Mouse (Mus musculus): ENCODE data around the gene Boc. TPM values are rescaled to one million over a fixed set of nuclear protein-coding genes. Genes with fewer than 3 reads are reported as not detected.
A peak's percentile ranks its signal among the peaks of the same experiment; 100 is the strongest.

Boc gene
- 22.2 and 23.4 TPM in 2 replicates for polyA plus RNA-seq (2012; rRNA removed)

DNA sequence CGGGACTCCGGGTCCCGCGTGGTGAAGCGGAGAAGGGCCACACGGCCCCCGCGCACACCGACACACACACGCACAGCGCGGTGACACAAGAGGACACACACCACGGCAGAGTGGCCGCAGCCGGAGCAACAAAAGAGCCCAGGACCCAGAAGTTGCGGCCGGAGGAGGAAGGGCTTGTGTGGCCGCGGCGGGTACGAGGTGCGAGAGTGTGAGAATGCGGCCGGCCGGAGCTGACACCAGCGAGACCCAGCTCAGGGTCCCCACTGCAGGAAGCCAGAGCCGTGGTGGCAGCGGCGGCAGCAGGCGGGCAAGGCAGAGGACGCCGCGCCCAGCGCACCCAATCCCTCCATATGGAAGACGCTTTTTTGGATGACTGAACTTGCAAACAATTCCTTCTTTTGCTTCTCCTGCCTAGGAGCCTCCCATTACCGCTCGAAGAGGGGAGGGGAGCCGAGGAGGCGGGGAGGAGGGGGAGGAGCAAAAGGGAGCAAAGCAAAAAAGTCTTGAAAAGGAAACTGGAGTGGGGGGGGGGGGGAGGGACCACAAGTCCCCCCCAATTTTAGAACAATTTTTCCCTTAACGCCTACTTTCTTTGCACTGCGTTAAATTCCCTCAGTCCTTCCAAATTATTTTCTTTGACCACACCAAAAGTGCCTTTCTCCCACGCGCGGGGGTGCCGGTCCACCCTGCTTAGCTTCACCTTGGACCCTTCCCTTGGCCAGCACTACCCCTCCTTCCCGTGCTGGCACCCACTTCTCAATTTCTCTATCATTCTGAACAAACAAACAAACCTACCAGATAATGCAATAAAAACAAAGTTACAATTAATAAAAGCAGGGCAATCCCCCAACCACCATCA lies at the start of gene Boc:
Boc (minus strand) TSS at position 427 of the 859 bp plus-strand sequence.
- peak within 1 kb of the TSS; percentile 64 for H3K4me3 ChIP-seq (replicated peaks; ENCODE audit: extremely low read depth, low read depth, low read length)
- no peaks in the 10 kb centered on the region for H3K4me1 ChIP-seq (ENCODE audit: control insufficient read depth, insufficient read depth, low read length)
- DNase-seq, result peak; percentile 47
- WGBS, result under 1% methylated on average over 45 of the region's 46 CpGs
- TF ChIP-seq POLR2A (IDR thresholded peaks at IDR 0.05; ENCODE audit: borderline replicate concordance, extremely low read depth, low read depth, low read length) (peak; percentile 37; the same call in 1 of the 2 replicates), CTCF (IDR thresholded peaks at IDR 0.05; ENCODE audit: insufficient read depth, low read length) (no peak)

DNA sequence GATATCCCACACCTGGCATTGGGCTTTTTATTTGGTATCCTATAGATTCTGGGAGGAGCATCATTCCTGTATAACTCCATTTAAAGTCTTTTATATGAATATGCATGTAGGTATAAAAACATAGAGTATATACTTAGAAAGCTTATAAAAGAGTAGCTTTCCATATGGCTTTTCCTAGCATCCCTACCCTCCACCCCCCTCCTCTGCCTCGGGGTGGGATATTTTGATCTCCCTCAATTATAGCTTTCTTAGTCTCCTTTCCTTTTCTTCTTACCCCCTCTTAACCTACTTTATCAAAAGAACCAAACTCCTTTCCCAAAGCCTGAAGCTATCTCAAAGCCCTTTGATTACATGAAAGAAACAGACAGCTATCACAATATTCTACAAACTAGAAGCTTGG lies 47.9 kb upstream of the Boc start:
- Histone ChIP-seq H3K4me3 (replicated peaks; ENCODE audit: extremely low read depth, low read depth, low read length) (no peak overlapping the region), H3K4me1 (ENCODE audit: control insufficient read depth, insufficient read depth, low read length) (no peaks in the 10 kb centered on the region)
- no peak for TF ChIP-seq CTCF (IDR thresholded peaks at IDR 0.05; ENCODE audit: insufficient read depth, low read length)
- no peak for TF ChIP-seq POLR2A (IDR thresholded peaks at IDR 0.05; ENCODE audit: borderline replicate concordance, extremely low read depth, low read depth, low read length)
- no peak for DNase-seq
- 71% methylated on average over 1 of the region's 1 CpGs for WGBS

DNA sequence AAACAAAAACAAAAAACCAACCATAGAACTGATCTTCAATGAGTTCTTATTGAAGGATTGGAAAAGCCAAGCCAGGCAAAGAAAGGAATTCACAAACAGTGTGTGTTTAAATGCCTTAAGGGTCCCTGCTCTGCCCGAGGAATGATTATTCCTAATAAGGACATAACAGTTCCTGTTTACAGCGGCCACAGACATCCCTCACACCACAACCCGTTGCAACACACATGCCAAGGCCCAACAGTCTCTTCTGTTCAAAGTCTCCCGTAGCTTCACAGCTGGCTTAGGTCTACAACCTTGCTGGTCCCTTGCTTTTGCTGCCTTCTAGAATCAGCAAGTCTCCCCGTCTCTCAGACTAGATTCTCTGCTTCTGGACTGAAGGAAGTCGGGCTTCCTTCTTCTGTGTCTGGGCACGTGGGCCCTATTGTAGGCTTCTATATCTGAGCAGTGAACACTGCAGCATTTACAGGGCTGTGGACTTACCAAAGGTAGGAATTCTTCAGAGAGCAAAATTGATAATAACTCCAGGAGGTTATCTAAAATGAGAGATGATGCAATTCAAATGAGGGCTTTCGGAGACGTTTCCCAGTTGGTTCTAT lies 45.4 kb upstream of the Boc start:
- no peak overlapping the region for H3K4me3 ChIP-seq (replicated peaks; ENCODE audit: extremely low read depth, low read depth, low read length)
- no peak for TF ChIP-seq POLR2A (IDR thresholded peaks at IDR 0.05; ENCODE audit: borderline replicate concordance, extremely low read depth, low read depth, low read length)
- no peak for TF ChIP-seq CTCF (IDR thresholded peaks at IDR 0.05; ENCODE audit: insufficient read depth, low read length)
- DNase-seq, result no peak
- H3K4me1 ChIP-seq (ENCODE audit: control insufficient read depth, insufficient read depth, low read length), result no peaks in the 10 kb centered on the region
- WGBS, result 49% methylated on average over 9 of the region's 9 CpGs

DNA sequence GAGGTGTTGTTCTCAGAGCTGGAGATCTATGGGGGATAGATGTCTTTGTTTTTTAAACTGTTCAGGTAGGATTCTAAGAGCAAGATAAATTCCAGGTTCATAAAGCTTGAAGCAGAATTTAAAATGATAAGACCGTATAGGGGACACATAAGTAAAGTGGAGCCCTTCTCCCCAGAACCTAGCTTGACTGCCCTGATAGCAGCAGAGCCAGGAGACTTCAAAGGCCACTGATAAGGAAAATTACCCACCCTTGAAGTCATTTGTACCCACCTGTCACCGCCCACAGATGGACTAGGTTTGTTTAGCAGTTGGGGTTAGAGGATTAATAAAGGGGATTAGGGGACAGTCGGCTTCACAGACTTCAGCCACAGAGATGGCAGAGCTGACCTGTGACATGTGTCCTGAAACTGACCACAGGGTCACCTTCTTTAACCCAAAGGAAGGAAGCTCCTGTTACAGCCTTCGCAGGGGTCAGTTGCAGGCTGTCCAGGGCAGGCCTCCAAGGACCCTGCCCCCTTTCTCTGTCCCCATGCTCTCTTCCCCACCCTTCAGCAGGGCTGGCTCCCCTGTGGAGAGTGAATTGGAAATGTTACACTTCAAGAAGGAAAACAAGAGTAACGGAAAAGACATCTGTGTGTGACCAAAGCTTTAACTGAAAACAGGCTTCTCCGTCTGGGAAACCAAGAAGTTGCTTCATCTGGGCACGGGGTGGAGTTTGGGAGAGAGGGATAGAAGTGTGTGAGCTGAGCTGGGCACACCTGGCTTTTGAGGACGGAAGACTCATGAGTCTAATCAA lies 43.5 kb upstream of the Boc start:
- no peaks in the 10 kb centered on the region for H3K4me1 ChIP-seq (ENCODE audit: control insufficient read depth, insufficient read depth, low read length)

DNA sequence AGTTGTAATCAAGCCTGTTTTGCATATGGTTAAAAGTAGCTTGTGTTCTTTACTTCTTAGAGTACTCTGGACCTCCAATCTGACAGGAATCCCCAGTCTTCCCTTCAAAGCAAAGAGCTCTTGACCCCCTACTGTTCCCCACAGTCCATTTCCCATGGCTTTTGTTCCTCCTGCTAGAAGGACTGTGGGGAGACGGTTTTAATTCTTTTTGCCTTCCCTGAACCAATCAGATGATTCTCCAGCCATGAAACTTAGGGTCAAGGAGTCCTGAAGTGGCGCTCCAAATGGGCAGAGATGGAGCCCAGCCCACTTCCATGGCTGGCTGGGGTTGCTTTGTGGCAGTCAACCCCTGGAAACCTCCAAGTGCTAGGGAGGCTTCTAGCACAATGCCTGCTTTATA lies 42.5 kb upstream of the Boc start:
- TF ChIP-seq CTCF (IDR thresholded peaks at IDR 0.05; ENCODE audit: insufficient read depth, low read length), result no peak
- TF ChIP-seq POLR2A (IDR thresholded peaks at IDR 0.05; ENCODE audit: borderline replicate concordance, extremely low read depth, low read depth, low read length), result no peak
- no peak for DNase-seq
- H3K4me3 ChIP-seq (replicated peaks; ENCODE audit: extremely low read depth, low read depth, low read length), result no peak overlapping the region
- H3K4me1 ChIP-seq (ENCODE audit: control insufficient read depth, insufficient read depth, low read length), result no peaks in the 10 kb centered on the region
- WGBS, result 50% methylated on average over 2 of the region's 2 CpGs

More for the DNA sequence above, 43.5 kb upstream of the Boc start:
- TF ChIP-seq CTCF (IDR thresholded peaks at IDR 0.05; ENCODE audit: insufficient read depth, low read length), result no peak
- no peak for TF ChIP-seq POLR2A (IDR thresholded peaks at IDR 0.05; ENCODE audit: borderline replicate concordance, extremely low read depth, low read depth, low read length)
- H3K4me3 ChIP-seq (replicated peaks; ENCODE audit: extremely low read depth, low read depth, low read length), result no peak overlapping the region
- WGBS, result 54% methylated on average over 8 of the region's 8 CpGs
- no peak for DNase-seq

DNA sequence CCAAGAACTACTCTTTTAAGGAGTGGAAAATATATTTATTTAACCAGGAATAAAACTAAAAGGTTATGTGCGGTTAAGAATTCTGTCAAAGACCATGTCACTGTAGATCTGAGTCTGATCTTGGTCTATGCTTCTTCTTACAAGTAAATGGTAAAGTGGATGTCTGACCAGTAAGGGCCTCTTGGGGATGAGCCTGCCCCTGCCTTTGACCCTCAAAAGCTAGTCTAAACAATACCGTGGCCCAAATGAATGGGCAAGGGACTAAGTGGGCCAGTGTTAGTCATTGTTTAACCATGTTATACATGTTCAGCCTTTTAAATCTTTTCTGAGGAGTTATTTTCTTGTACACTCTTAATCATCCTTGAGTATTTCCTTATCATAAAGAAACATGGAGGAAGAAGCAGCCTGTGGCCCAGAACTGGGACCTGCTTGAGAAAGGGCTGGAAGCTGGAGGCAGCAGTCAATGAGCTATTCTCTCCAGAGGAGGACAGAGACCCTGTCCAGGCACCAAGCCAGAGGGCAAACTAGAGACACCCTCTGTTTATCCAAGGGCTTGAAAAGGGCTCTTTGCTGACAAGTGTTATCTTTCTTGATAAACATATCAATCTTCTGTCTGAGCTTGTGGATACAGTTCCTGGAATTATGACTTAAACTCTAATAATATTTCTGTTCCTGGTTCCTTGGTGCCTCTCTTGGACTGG lies 38.6 kb upstream of the Boc start:
- WGBS, result 66% methylated on average over 2 of the region's 2 CpGs
- no peaks in the 10 kb centered on the region for H3K4me1 ChIP-seq (ENCODE audit: control insufficient read depth, insufficient read depth, low read length)
- H3K4me3 ChIP-seq (replicated peaks; ENCODE audit: extremely low read depth, low read depth, low read length), result no peak overlapping the region
- TF ChIP-seq POLR2A (IDR thresholded peaks at IDR 0.05; ENCODE audit: borderline replicate concordance, extremely low read depth, low read depth, low read length) (no peak), CTCF (IDR thresholded peaks at IDR 0.05; ENCODE audit: insufficient read depth, low read length) (no peak)
- DNase-seq, result no peak

DNA sequence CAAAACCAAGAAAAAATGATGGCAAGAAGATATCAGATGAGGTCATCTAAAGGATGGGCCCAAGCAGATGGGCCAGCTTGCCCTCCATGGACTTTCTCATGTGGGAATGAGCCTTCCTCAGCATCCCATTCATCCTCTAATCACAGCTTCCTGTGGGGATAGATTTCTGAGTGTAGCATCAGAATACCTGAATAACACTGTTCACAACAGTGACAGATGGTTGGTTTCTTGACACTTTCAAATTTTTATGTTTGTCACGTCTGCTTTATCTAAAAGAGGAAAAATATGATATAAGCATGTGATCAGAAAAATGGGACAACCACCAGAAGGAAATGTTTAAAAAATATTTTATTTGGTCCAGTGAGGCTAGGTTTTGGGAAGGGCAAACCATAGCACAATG lies 30.8 kb upstream of the Boc start:
- no peak for DNase-seq
- H3K4me3 ChIP-seq (replicated peaks; ENCODE audit: extremely low read depth, low read depth, low read length), result no peak overlapping the region
- TF ChIP-seq POLR2A (IDR thresholded peaks at IDR 0.05; ENCODE audit: borderline replicate concordance, extremely low read depth, low read depth, low read length) (no peak), CTCF (IDR thresholded peaks at IDR 0.05; ENCODE audit: insufficient read depth, low read length) (no peak)
- WGBS, result 72% methylated on average over 1 of the region's 1 CpGs
- H3K4me1 ChIP-seq (ENCODE audit: control insufficient read depth, insufficient read depth, low read length), result no peaks in the 10 kb centered on the region

DNA sequence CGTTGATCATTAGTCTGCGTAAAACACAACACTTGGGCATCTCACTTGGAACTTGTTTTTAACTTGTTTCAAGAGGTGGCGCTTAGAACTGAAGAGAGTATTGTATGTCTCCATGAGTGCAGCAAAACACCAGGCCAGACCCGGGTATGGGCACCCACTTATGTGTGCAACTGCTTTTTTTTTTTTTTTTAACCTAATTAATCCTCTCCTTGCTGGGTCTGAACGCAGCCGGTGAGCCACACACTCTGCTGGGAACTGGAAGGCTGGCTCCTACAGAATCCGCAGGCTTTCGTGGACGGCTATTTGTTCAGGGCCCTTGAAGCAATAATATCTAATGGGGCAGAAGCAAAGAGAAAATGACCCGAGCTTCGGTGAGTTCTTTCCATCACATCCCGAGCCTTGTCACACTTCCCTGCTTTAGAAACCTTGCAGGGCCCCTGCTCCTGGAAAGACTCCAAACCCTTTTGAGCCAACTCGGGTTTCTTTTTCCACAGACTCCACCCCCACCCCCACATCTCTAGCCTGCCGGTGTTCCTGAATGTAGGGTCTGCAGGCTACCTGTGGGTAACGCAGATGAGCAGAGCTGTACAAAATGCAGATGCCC lies 20.8 kb upstream of the Boc start:
- WGBS, result 42% methylated on average over 15 of the region's 15 CpGs
- no peak for DNase-seq

More for the DNA sequence above, 20.8 kb upstream of the Boc start:
- H3K4me3 ChIP-seq (replicated peaks; ENCODE audit: extremely low read depth, low read depth, low read length), result no peak overlapping the region
- no peaks in the 10 kb centered on the region for H3K4me1 ChIP-seq (ENCODE audit: control insufficient read depth, insufficient read depth, low read length)
- TF ChIP-seq POLR2A (IDR thresholded peaks at IDR 0.05; ENCODE audit: borderline replicate concordance, extremely low read depth, low read depth, low read length) (no peak), CTCF (IDR thresholded peaks at IDR 0.05; ENCODE audit: insufficient read depth, low read length) (no peak)
